Comparison of ENCODE assay signal across 20 mouse cellular contexts in the genomic region with DNA sequence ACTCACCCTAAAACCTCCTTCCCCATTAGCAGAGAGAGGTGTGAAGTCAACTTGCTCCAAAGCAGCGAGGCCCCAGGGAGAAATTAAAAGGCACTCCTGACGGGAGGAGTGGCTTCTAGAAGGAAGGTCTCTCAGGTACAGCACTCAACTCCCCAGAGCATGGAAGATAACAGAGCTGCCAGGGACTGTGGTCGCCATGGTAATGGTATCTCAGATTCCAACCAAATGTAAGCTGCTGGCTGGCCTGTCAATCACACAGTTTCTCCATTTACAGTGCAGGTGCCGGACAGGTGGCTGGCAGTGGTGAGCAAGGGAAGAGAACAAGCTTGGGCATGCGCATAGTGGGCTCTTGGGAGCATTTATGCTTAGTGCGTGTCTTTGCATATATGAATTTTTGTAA.
DNase-seq lines count a peak whose midpoint lies in the region; ATAC-seq and TF ChIP-seq lines count a peak whose summit lies in the region.
"Had no signal": no experiment of that assay in that cellular context is flagged by ENCODE, and none has a peak within 500 bp of the region (broad histone marks: within the 10 kb centered on the region; RNA-seq: fewer than 3 reads in every experiment).

No protein-coding gene starts in this region.

- H3K4me3 ChIP-seq in forebrain, embryonic 14.5 days (ENCODE audit: low read depth, low read length) = no peak overlapping the region
- H3K4me3 ChIP-seq in forebrain, embryonic 12.5 days (replicated peaks) = no peak overlapping the region
- H3K4me3 ChIP-seq in midbrain, embryonic 14.5 days (replicated peaks; ENCODE audit: low read depth, low read length) = no peak overlapping the region
- no peak overlapping the region for H3K4me3 ChIP-seq in midbrain, embryonic 11.5 days (ENCODE audit: low read depth, low read length)
- no peak overlapping the region for H3K4me3 ChIP-seq in forebrain, postnatal 0 days (ENCODE audit: low read depth, low read length)
- H3K4me3 ChIP-seq in stomach, postnatal 0 days (ENCODE audit: low read depth, low read length) = no peak overlapping the region
- H3K4me3 ChIP-seq in hindbrain, postnatal 0 days (ENCODE audit: low read length) = no peak overlapping the region
- H3K4me3 ChIP-seq: hindbrain, embryonic 13.5 days; liver, embryonic 15.5 days; megakaryocyte, embryonic 14.5 days; myocyte had no signal

- TF ChIP-seq EP300 in stomach, postnatal 0 days (optimal IDR thresholded peaks at IDR 0.05) = no peak

- DNase-seq in forebrain, embryonic 14.5 days (ENCODE audit: low spot score) = peak; percentile 16
- peak; percentile 29 for DNase-seq in midbrain, embryonic 14.5 days
- no peak for DNase-seq in midbrain, embryonic 11.5 days (ENCODE audit: low spot score, missing footprints)
- no peak for DNase-seq in forebrain, postnatal 0 days
- DNase-seq in stomach, postnatal 0 days (ENCODE audit: low spot score) = peak; percentile 39
- DNase-seq in left cerebral cortex, adult 9 months (ENCODE audit: low spot score in 2 of 2) = no peak
- no peak for DNase-seq in hindbrain, postnatal 0 days (ENCODE audit: low spot score)
- DNase-seq: adrenal gland, postnatal 36 days; cerebellum, adult 9-10 months; gastrocnemius, postnatal 25 days; kidney, adult 11 months; kidney, postnatal 25 days; right cerebral cortex, postnatal 4 days; thymus, adult 18-20 months had no signal

- no peak for TF ChIP-seq CTCF in forebrain, postnatal 0 days (IDR thresholded peaks at IDR 0.05; ENCODE audit: low read depth)
- no peak for TF ChIP-seq CTCF in stomach, postnatal 0 days (IDR thresholded peaks at IDR 0.05; ENCODE audit: low read depth)
- no peak for TF ChIP-seq CTCF in hindbrain, postnatal 0 days (IDR thresholded peaks at IDR 0.05; ENCODE audit: low read depth)

- no peak overlapping the region for H3K27ac ChIP-seq in forebrain, embryonic 14.5 days (ENCODE audit: low read depth, low read length)
- no peak overlapping the region for H3K27ac ChIP-seq in forebrain, embryonic 12.5 days
- no peak overlapping the region for H3K27ac ChIP-seq in midbrain, embryonic 14.5 days (replicated peaks; ENCODE audit: low read depth, low read length)
- H3K27ac ChIP-seq in midbrain, embryonic 11.5 days (ENCODE audit: low read depth, low read length) = no peak overlapping the region
- H3K27ac ChIP-seq in forebrain, postnatal 0 days (ENCODE audit: low read depth, low read length) = no peak overlapping the region
- no peak overlapping the region for H3K27ac ChIP-seq in stomach, postnatal 0 days (replicated peaks)
- H3K27ac ChIP-seq in hindbrain, postnatal 0 days = no peak overlapping the region
- H3K27ac ChIP-seq: hindbrain, embryonic 13.5 days; liver, embryonic 15.5 days had no signal

- H3K9ac ChIP-seq in forebrain, embryonic 14.5 days (ENCODE audit: low read length) = no peak overlapping the region
- no peak overlapping the region for H3K9ac ChIP-seq in forebrain, embryonic 12.5 days
- H3K9ac ChIP-seq in midbrain, embryonic 14.5 days (replicated peaks; ENCODE audit: low read length) = no peak overlapping the region
- H3K9ac ChIP-seq in midbrain, embryonic 11.5 days (ENCODE audit: low read length) = no peak overlapping the region
- H3K9ac ChIP-seq in forebrain, postnatal 0 days = no peak overlapping the region
- H3K9ac ChIP-seq in stomach, postnatal 0 days (ENCODE audit: low read length) = no peak overlapping the region
- no peak overlapping the region for H3K9ac ChIP-seq in hindbrain, postnatal 0 days (replicated peaks; ENCODE audit: low read length)
- H3K9ac ChIP-seq: hindbrain, embryonic 13.5 days; liver, embryonic 15.5 days had no signal

- H3K4me2 ChIP-seq in forebrain, embryonic 14.5 days (ENCODE audit: low read length) = no peak overlapping the region
- H3K4me2 ChIP-seq in forebrain, embryonic 12.5 days = no peak overlapping the region
- no peak overlapping the region for H3K4me2 ChIP-seq in midbrain, embryonic 14.5 days (ENCODE audit: low read length)
- no peak overlapping the region for H3K4me2 ChIP-seq in midbrain, embryonic 11.5 days
- no peak overlapping the region for H3K4me2 ChIP-seq in forebrain, postnatal 0 days (ENCODE audit: low read depth)
- H3K4me2 ChIP-seq in stomach, postnatal 0 days (replicated peaks; ENCODE audit: low read depth) = no peak overlapping the region
- no peak overlapping the region for H3K4me2 ChIP-seq in hindbrain, postnatal 0 days (ENCODE audit: low read depth, low read length)
- H3K4me2 ChIP-seq: hindbrain, embryonic 13.5 days; liver, embryonic 15.5 days had no signal

- no peak for ATAC-seq in forebrain, embryonic 14.5 days
- no peak for ATAC-seq in forebrain, embryonic 12.5 days (ENCODE audit: low FRiP score)
- ATAC-seq in midbrain, embryonic 14.5 days (ENCODE audit: low FRiP score, low TSS enrichment) = no peak
- ATAC-seq in midbrain, embryonic 11.5 days (ENCODE audit: low FRiP score) = no peak
- peak; percentile 65; the same call in 1 of the 2 replicates for ATAC-seq in forebrain, postnatal 0 days
- peak; percentile 68; the same call in 1 of the 2 replicates for ATAC-seq in stomach, postnatal 0 days (ENCODE audit: low FRiP score, low TSS enrichment)
- ATAC-seq in hindbrain, postnatal 0 days = no peak
- ATAC-seq: activated CD4-positive, CD25-positive, alpha-beta regulatory T cell, adult 4 months had no signal

- H3K36me3 ChIP-seq in forebrain, embryonic 14.5 days (ENCODE audit: control insufficient read depth, insufficient read depth, low read length) = no peaks in the 10 kb centered on the region
- H3K36me3 ChIP-seq in forebrain, embryonic 12.5 days (replicated peaks) = no peaks in the 10 kb centered on the region
- H3K36me3 ChIP-seq in midbrain, embryonic 14.5 days (ENCODE audit: control insufficient read depth, insufficient read depth, low read length) = no peaks in the 10 kb centered on the region
- H3K36me3 ChIP-seq in midbrain, embryonic 11.5 days (ENCODE audit: control insufficient read depth, insufficient read depth, low read length) = no peaks in the 10 kb centered on the region
- H3K36me3 ChIP-seq in forebrain, postnatal 0 days (ENCODE audit: insufficient read depth) = no peaks in the 10 kb centered on the region
- no peaks in the 10 kb centered on the region for H3K36me3 ChIP-seq in stomach, postnatal 0 days (ENCODE audit: control insufficient read depth, insufficient read depth, low read length)
- H3K36me3 ChIP-seq in hindbrain, postnatal 0 days (ENCODE audit: insufficient read depth, low read length) = no peaks in the 10 kb centered on the region
- H3K36me3 ChIP-seq: hindbrain, embryonic 13.5 days; liver, embryonic 15.5 days had no signal

- no peaks in the 10 kb centered on the region for H3K4me1 ChIP-seq in forebrain, embryonic 14.5 days (ENCODE audit: control insufficient read depth, insufficient read depth, low read length)
- H3K4me1 ChIP-seq in forebrain, embryonic 12.5 days = no peaks in the 10 kb centered on the region
- 0 out of 2 replicates have a peak, but pooled peaks cover 5% of the 10 kb centered on the region for H3K4me1 ChIP-seq in midbrain, embryonic 14.5 days (ENCODE audit: control insufficient read depth, insufficient read depth, low read length)
- H3K4me1 ChIP-seq in midbrain, embryonic 11.5 days (ENCODE audit: control insufficient read depth, insufficient read depth, low read length) = no peaks in the 10 kb centered on the region
- H3K4me1 ChIP-seq in forebrain, postnatal 0 days (ENCODE audit: insufficient read depth) = no peaks in the 10 kb centered on the region
- H3K4me1 ChIP-seq in stomach, postnatal 0 days (replicated peaks; ENCODE audit: control insufficient read depth, insufficient read depth) = no peaks in the 10 kb centered on the region
- H3K4me1 ChIP-seq in hindbrain, postnatal 0 days (ENCODE audit: insufficient read depth, low read length) = no peaks in the 10 kb centered on the region
- H3K4me1 ChIP-seq: liver, embryonic 15.5 days; megakaryocyte, embryonic 14.5 days had no signal

- WGBS in forebrain, embryonic 14.5 days = 72% methylated on average over 6 of the region's 6 CpGs
- WGBS in forebrain, embryonic 12.5 days = 74% methylated on average over 6 of the region's 6 CpGs
- 67% methylated on average over 6 of the region's 6 CpGs for WGBS in midbrain, embryonic 14.5 days
- 82% methylated on average over 6 of the region's 6 CpGs for WGBS in midbrain, embryonic 11.5 days
- 72% methylated on average over 6 of the region's 6 CpGs for WGBS in forebrain, postnatal 0 days
- 62% methylated on average over 6 of the region's 6 CpGs for WGBS in stomach, postnatal 0 days
- WGBS in hindbrain, postnatal 0 days = 74% methylated on average over 6 of the region's 6 CpGs

- no peaks in the 10 kb centered on the region for H3K27me3 ChIP-seq in forebrain, embryonic 14.5 days (replicated peaks; ENCODE audit: control insufficient read depth, insufficient read depth, low read length)
- peaks cover 3% of the 10 kb centered on the region; the same call in 1 of the 2 replicates for H3K27me3 ChIP-seq in forebrain, embryonic 12.5 days
- H3K27me3 ChIP-seq in midbrain, embryonic 14.5 days (ENCODE audit: control insufficient read depth, insufficient read depth, low read length) = no peaks in the 10 kb centered on the region
- H3K27me3 ChIP-seq in midbrain, embryonic 11.5 days (ENCODE audit: control insufficient read depth, insufficient read depth, low read length) = no peaks in the 10 kb centered on the region
- no peaks in the 10 kb centered on the region for H3K27me3 ChIP-seq in forebrain, postnatal 0 days (ENCODE audit: insufficient read depth, low read length)
- no peaks in the 10 kb centered on the region for H3K27me3 ChIP-seq in stomach, postnatal 0 days (ENCODE audit: control insufficient read depth, insufficient read depth, low read length)
- H3K27me3 ChIP-seq in hindbrain, postnatal 0 days (ENCODE audit: insufficient read depth, low read length) = no peaks in the 10 kb centered on the region
- H3K27me3 ChIP-seq: liver, embryonic 15.5 days had no signal

- no peaks in the 10 kb centered on the region for H3K9me3 ChIP-seq in forebrain, embryonic 14.5 days (replicated peaks; ENCODE audit: control insufficient read depth, low read length)
- H3K9me3 ChIP-seq in forebrain, embryonic 12.5 days = no peaks in the 10 kb centered on the region
- no peaks in the 10 kb centered on the region for H3K9me3 ChIP-seq in midbrain, embryonic 14.5 days (ENCODE audit: control insufficient read depth, low read length)
- no peaks in the 10 kb centered on the region for H3K9me3 ChIP-seq in midbrain, embryonic 11.5 days (ENCODE audit: control insufficient read depth, low read length)
- no peaks in the 10 kb centered on the region for H3K9me3 ChIP-seq in forebrain, postnatal 0 days (ENCODE audit: low read length)
- H3K9me3 ChIP-seq in stomach, postnatal 0 days (ENCODE audit: control insufficient read depth, low read length) = no peaks in the 10 kb centered on the region
- H3K9me3 ChIP-seq in hindbrain, postnatal 0 days (ENCODE audit: low read length) = no peaks in the 10 kb centered on the region
- H3K9me3 ChIP-seq: hindbrain, embryonic 13.5 days; liver, embryonic 15.5 days had no signal

Comparison
In these comparisons a context has a peak if more than half of its experiments do, and no peak if none do; other contexts are left out.
1. ATAC-seq: peak in forebrain, postnatal 0 days (single experiment) and stomach, postnatal 0 days (single experiment); none in forebrain, embryonic 14.5 days (single experiment), forebrain, embryonic 12.5 days (single experiment), midbrain, embryonic 14.5 days (single experiment), midbrain, embryonic 11.5 days (single experiment) and hindbrain, postnatal 0 days (single experiment).
2. DNase-seq: peak in forebrain, embryonic 14.5 days (single experiment), midbrain, embryonic 14.5 days (single experiment) and stomach, postnatal 0 days (single experiment); none in midbrain, embryonic 11.5 days (single experiment), forebrain, postnatal 0 days (single experiment), left cerebral cortex, adult 9 months (0 of 2) and hindbrain, postnatal 0 days (single experiment).